Mouse (Mus musculus) bone marrow macrophage, adult 2 months (primary cell): ENCODE results near the gene Smg9.

Experiments
- CTCF ChIP-seq: IDR thresholded peaks from 2 replicates; pipeline ENCODE4 v1.5.1; 2012; ENCODE audit warnings: low read depth, mild to moderate bottlenecking, low read length, moderate library complexity
- POLR2A ChIP-seq: IDR thresholded peaks from 2 replicates; pipeline ENCODE4 v1.6.1; 2012; ENCODE audit warnings: mild to moderate bottlenecking, low read depth, low read length, borderline replicate concordance

GRCm38 (mm10) chr7:24387059-24387556 lies 12.3 kb upstream of the Smg9 start:
- TF ChIP-seq POLR2A = no peak
- no peak for TF ChIP-seq CTCF
